Mouse (Mus musculus) macrophage (primary cell): ENCODE results near the gene Slc22a6. TPM values are rescaled to one million over a fixed set of nuclear protein-coding genes. Genes with fewer than 3 reads are reported as not detected.

ENCODE experiments used
- H3K27ac ChIP-seq: fragments of 350-480 bp; formaldehyde crosslinking; 2 replicates; pipeline ENCODE4 v1.9.0; 2021
- H3K36me3 ChIP-seq: fragments of 350-480 bp; formaldehyde crosslinking; 2 replicates; pipeline ENCODE4 v1.9.0; 2021; ENCODE audit errors: inconsistent target
- H3K4me3 ChIP-seq: fragments of 350-480 bp; formaldehyde crosslinking; 2 replicates; pipeline ENCODE4 v1.9.0; 2021; ENCODE audit errors: inconsistent target
- H3K79me2 ChIP-seq: fragments of 350-480 bp; formaldehyde crosslinking; 2 replicates; pipeline ENCODE4 v1.9.0; 2021; ENCODE audit errors: inconsistent target
- WGBS: methylation state at CpG from one replicate; pipeline ENCODE4 v1.1.7; 2026; ENCODE audit warnings: inconsistent platforms; ENCODE audit not compliant: missing documents; 5-methylcytosine and 5-hydroxymethylcytosine counted together
- polyA plus RNA-seq: library from polyadenylated mRNA; stranded (reverse); fragments of 250-400 nt; gene quantifications from 3 replicates; pipeline ENCODE4 v1.2.4, GENCODE M21; 2018; ENCODE audit warnings: inconsistent platforms

The Slc22a6 gene
- polyA plus RNA-seq, 1 experiment from 2014 or later: not detected

- no peaks in the 10 kb centered on the region for H3K36me3 ChIP-seq
- H3K27ac ChIP-seq: no peak overlapping the region
- WGBS: 76% methylated on average over 1 of the region's 1 CpGs
- no peaks in the 10 kb centered on the region for H3K79me2 ChIP-seq
- no peak overlapping the region for H3K4me3 ChIP-seq
Measured at GRCm38 (mm10) chr19:8632029-8632428, 14.2 kb downstream of the Slc22a6 start.

DNA sequence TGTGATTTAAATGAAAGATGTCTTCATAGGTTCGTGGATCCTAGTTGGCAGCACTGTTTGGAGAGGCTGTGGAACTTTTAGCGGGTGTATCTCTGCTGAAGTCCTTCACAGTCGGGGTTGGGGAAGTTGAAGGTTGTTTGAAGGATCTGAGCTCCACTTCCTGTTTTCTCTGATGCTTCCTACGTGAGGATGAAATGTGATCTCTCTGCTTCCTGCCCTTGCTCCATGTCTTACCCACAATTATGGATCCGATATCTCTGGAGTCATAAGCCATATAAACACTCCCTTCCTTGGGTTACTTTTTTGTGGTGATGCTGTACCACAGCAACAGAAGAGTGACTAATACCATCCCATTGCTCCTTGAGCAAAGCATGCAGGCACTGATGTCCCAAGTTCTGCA, 24.2 kb downstream of the Slc22a6 start:
- Histone ChIP-seq H3K36me3 (no peaks in the 10 kb centered on the region), H3K27ac (no peak overlapping the region), H3K4me3 (no peak overlapping the region), H3K79me2 (no peaks in the 10 kb centered on the region)
- 1% methylated on average over 5 of the region's 5 CpGs for WGBS

DNA sequence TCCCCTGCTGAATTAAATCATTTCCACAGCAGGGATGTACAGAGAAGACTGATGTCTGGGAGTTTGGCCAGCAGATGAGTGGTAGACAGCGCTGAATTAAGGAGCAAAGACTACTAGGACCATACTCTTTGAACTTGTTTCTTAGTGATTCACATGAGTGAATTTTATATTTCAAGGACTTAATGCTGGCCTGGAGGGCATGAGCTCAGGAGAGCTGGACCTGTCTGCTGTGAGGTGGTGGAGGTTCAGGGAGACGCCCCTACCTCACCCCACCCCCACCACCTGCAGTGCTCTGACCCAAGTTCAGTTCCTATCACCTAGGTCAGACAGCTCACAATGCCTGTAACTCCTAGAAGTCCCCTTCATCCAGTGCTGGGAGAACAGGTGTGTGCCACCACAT, 28.6 kb downstream of the Slc22a6 start:
- Histone ChIP-seq H3K36me3 (no peaks in the 10 kb centered on the region), H3K79me2 (no peaks in the 10 kb centered on the region), H3K4me3 (no peak overlapping the region), H3K27ac (no peak overlapping the region)
- 90% methylated on average over 2 of the region's 2 CpGs for WGBS

DNA sequence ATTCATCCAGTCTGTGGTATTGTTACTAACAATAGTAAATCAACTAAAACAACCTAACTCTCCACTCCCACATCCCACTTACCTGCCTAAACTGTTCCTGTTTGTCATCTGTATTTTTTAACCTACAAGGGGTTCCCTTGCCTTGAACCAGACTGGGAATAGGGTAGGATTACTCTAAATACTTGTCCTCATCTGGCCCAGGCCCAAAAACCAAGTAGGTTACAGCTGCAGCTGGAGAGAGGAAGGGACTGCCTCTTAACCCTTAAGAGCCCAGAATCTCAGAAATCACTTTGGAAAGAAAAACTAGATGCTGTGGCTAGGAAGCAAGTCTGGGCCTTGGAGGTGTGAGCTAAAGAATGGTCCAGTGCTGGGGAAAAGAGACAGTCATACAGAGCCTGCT, 38.0 kb downstream of the Slc22a6 start:
- Histone ChIP-seq H3K79me2 (no peaks in the 10 kb centered on the region), H3K4me3 (no peak overlapping the region)

GRCm38 (mm10) chr19:8656341-8656740, 38.5 kb downstream of the Slc22a6 start:
- H3K27ac ChIP-seq: no peak overlapping the region
- H3K4me3 ChIP-seq: no peak overlapping the region
- H3K36me3 ChIP-seq: no peaks in the 10 kb centered on the region
- no peaks in the 10 kb centered on the region for H3K79me2 ChIP-seq
- WGBS: 82% methylated on average over 4 of the region's 4 CpGs

More for the DNA sequence above, 38.0 kb downstream of the Slc22a6 start:
- Histone ChIP-seq H3K36me3 (no peaks in the 10 kb centered on the region), H3K27ac (no peak overlapping the region)

- 8% methylated on average over 25 of the region's 35 CpGs for WGBS
- no peak overlapping the region for H3K4me3 ChIP-seq
Measured at GRCm38 (mm10) chr19:8661821-8662307, 44.0 kb downstream of the Slc22a6 start.

GRCm38 (mm10) chr19:8662337-8662736, 44.5 kb downstream of the Slc22a6 start:
- no peak overlapping the region for H3K27ac ChIP-seq
- no peaks in the 10 kb centered on the region for H3K79me2 ChIP-seq
- H3K4me3 ChIP-seq: no peak overlapping the region
- H3K36me3 ChIP-seq: no peaks in the 10 kb centered on the region
- WGBS: 3% methylated on average over 11 of the region's 11 CpGs

More at GRCm38 (mm10) chr19:8661821-8662307, 44.0 kb downstream of the Slc22a6 start:
- no peaks in the 10 kb centered on the region for H3K79me2 ChIP-seq
- H3K27ac ChIP-seq: no peak overlapping the region
- no peaks in the 10 kb centered on the region for H3K36me3 ChIP-seq

DNA sequence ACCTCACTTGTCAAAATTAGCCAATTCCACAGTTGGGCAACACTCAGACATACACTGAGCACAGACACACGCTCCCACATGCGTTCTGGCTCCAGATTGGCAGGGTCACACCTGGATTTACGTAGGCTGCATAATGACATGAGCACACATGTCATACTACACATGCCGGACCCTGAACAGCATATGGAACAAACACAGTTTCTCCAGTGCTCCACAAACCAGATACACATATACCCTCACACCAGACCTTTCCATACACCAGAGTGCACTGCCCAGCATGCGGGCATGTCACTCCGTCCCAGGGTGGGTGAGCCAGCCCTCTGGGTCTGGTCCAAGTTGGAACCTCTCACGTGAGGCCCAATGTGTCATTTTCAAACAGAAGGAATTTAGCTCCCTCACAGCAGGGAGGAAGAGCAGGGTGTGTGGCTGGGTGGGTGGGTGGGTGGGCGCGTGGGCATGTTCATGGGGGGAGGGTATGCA, 45.6 kb downstream of the Slc22a6 start, which contains the start of gene Chrm1:
Gene Chrm1 (plus strand): TSS at position 430 of the 480 bp plus-strand sequence.
- WGBS: 62% methylated on average over 8 of the region's 9 CpGs
- no peak within 1 kb of the TSS for H3K27ac ChIP-seq

DNA sequence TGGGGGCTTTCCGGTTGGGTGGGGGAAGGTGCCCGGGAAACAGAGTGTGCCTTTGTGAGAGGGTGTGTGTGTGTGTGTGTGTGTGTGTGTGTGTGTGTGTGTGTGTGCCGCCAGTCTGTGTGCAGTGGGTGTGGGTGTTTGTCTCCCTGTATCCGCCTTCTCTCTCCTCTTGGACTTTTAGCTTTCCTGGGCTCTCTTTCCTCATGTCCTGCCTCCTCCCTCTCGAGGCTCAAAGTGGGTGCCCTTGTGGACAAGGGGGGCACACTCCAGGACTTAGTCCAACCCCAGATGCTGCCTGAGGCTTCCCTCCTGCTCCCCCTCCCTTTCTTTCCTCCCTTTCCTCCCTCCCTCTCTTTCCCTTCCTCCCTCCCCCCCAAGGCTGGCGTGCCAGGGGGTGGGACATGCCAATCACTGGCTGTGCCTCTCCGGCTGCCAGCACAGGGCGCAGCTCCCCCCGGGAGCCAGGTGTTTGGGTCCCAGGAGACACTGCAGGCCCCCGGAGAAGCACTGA, 46.1 kb downstream of the Slc22a6 start:
- Histone ChIP-seq H3K27ac (no peak overlapping the region), H3K79me2 (no peaks in the 10 kb centered on the region), H3K4me3 (no peak overlapping the region), H3K36me3 (no peaks in the 10 kb centered on the region)
- 34% methylated on average over 7 of the region's 10 CpGs for WGBS

More for the DNA sequence above, 45.6 kb downstream of the Slc22a6 start, which contains the start of gene Chrm1:
- no peaks in the 10 kb centered on the region for H3K79me2 ChIP-seq
- H3K4me3 ChIP-seq: no peak within 1 kb of the TSS
- no peaks in the 10 kb centered on the region for H3K36me3 ChIP-seq

- WGBS: 92% methylated on average over 3 of the region's 3 CpGs
Measured at GRCm38 (mm10) chr19:8664859-8665258, 47.0 kb downstream of the Slc22a6 start.

DNA sequence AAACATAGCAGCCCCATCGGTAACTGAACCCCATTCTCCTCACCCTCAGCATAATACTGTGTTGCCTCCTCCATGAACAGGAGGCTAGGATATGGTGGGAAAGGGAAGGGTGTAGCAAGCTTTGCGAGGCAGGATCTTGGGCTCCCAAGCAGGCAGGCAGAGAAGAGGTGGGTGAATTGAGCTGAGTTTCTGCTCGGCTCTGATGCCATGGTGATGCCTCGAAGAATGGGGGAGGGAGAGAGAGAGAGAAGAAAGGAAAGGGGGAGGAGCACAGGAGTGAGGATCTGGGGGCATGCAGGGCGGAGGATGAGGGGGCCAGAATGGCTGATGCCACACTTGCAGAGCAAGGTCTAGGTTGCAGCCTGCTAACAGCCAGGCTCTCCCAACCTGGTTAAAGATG, 47.9 kb downstream of the Slc22a6 start:
- Histone ChIP-seq H3K27ac (no peak overlapping the region), H3K79me2 (no peaks in the 10 kb centered on the region), H3K36me3 (no peaks in the 10 kb centered on the region), H3K4me3 (no peak overlapping the region)
- WGBS: 92% methylated on average over 5 of the region's 5 CpGs

More at GRCm38 (mm10) chr19:8664859-8665258, 47.0 kb downstream of the Slc22a6 start:
- Histone ChIP-seq H3K4me3 (no peak overlapping the region), H3K27ac (no peak overlapping the region), H3K79me2 (no peaks in the 10 kb centered on the region), H3K36me3 (no peaks in the 10 kb centered on the region)

DNA sequence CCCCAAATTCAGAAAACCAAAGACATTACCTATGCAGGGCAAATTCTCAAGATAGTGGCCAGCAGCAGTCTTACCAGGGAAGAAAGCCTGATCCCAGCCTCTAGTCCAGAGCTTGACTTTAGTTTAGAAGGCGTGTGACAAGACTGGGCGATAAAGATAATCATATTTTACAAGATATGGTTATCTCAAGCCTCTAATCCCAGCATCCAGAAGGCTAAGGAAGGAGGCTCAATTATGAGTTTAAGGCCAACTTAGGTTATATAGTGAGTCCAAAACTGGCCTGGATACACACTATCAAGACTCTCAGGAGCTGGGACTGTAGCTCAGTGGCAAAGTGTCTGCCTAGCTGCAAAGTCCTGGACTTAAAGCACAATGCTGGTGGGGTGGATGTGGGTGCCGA, 55.0 kb downstream of the Slc22a6 start:
- Histone ChIP-seq H3K79me2 (no peaks in the 10 kb centered on the region), H3K27ac (no peak overlapping the region), H3K4me3 (no peak overlapping the region), H3K36me3 (no peaks in the 10 kb centered on the region)
- WGBS: 92% methylated on average over 3 of the region's 3 CpGs

DNA sequence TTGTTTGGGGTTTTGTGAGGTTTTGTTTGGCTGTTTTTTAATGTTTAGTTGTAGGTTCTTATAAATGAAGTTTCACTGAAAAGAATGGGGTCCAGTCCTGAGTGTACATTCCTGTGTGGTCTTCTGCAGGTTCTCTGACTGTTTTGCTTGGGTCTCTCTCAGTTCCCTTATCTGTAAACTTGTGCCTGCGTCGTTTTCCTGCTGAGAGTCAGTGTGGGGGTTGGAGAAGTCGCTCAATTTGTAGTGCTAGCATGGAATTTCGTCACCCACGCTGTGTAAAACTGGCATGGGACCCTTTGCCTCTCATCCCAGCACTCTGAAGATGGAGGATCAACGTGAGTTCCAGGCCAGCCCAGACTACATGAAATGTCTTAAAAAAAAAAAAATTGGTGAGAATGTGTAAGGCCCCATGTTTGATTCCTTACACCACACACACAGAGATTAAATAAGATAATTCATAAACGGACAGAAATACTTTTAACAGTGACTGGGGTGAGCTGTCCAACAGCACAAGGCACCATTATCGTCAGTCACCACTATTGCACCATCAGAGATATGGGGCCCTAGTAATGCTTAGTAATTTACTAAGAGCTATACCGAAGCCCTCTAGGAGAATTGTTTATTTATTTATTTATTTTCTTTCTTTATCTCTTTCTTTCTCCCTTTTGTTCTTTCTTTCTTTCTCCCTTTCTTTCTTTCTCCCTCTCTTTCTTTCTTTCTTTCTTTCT, 55.7 kb downstream of the Slc22a6 start:
- no peak overlapping the region for H3K27ac ChIP-seq
- H3K79me2 ChIP-seq: no peaks in the 10 kb centered on the region
- WGBS: 40% methylated on average over 9 of the region's 9 CpGs
- no peaks in the 10 kb centered on the region for H3K36me3 ChIP-seq
- H3K4me3 ChIP-seq: no peak overlapping the region
